In the genomic region with DNA sequence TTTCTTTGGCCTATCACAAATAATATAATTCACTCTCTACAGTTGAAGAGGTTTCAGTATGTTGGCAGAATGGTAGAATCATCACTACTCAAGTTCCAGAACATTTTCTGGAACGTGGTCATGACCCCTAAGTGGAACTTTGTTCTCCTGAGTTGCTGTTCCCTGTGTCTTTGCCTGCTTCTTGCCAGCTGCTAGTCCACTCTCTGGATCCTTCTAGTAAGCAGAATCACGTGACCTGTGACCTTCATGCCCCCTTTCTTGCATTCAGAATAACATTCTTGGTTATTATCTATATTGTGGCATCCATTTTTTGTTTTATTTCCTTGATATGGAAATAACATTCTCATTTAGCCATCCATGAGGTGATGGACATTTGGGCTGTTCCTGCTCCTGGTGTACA, we compare ENCODE assay signal across 26 mouse cellular contexts.
"Had no signal": no experiment of that assay in that cellular context is flagged by ENCODE, and none has a peak within 500 bp of the region (broad histone marks: within the 10 kb centered on the region; RNA-seq: fewer than 3 reads in every experiment).

No protein-coding gene starts in this region.

- H3K9me3 ChIP-seq: heart, embryonic 13.5 days; heart, embryonic 15.5 days; hindbrain, embryonic 10.5 days; hindbrain, embryonic 12.5 days; intestine, embryonic 15.5 days; limb, embryonic 10.5 days; limb, embryonic 12.5 days; liver, embryonic 13.5 days; liver, embryonic 15.5 days had no signal

- H3K36me3 ChIP-seq: heart, embryonic 13.5 days; heart, embryonic 15.5 days; hindbrain, embryonic 10.5 days; hindbrain, embryonic 12.5 days; intestine, embryonic 15.5 days; limb, embryonic 10.5 days; limb, embryonic 12.5 days; liver, embryonic 13.5 days; liver, embryonic 15.5 days had no signal

- ATAC-seq: forebrain, embryonic 16.5 days; hindbrain, embryonic 16.5 days; inflammation-experienced regulatory T-cells, adult 6 months; intestine, embryonic 15.5 days; intestine, postnatal 0 days; liver, postnatal 0 days had no signal

- H3K4me3 ChIP-seq: gastrocnemius, adult 2 months; heart, adult 2 months; heart, embryonic 13.5 days; heart, embryonic 15.5 days; hindbrain, embryonic 10.5 days; hindbrain, embryonic 12.5 days; intestine, embryonic 15.5 days; layer of hippocampus, adult 2 months; left cerebral cortex, adult 2 months; limb, embryonic 10.5 days; limb, embryonic 12.5 days; liver, embryonic 13.5 days; liver, embryonic 15.5 days had no signal

- H3K27ac ChIP-seq: gastrocnemius, adult 2 months; heart, adult 2 months; heart, embryonic 13.5 days; heart, embryonic 15.5 days; hindbrain, embryonic 10.5 days; hindbrain, embryonic 12.5 days; hindbrain, embryonic 14.5 days; intestine, embryonic 15.5 days; layer of hippocampus, adult 2 months; left cerebral cortex, adult 2 months; limb, embryonic 10.5 days; limb, embryonic 12.5 days; liver, embryonic 13.5 days; liver, embryonic 15.5 days had no signal

- H3K27me3 ChIP-seq: heart, embryonic 13.5 days; heart, embryonic 15.5 days; hindbrain, embryonic 12.5 days; intestine, embryonic 15.5 days; limb, embryonic 12.5 days; liver, embryonic 13.5 days; liver, embryonic 15.5 days had no signal

- H3K9ac ChIP-seq: heart, embryonic 13.5 days; heart, embryonic 15.5 days; hindbrain, embryonic 12.5 days; hindbrain, embryonic 14.5 days; intestine, embryonic 15.5 days; limb, embryonic 12.5 days; liver, embryonic 13.5 days; liver, embryonic 15.5 days; liver, postnatal 0 days had no signal

- DNase-seq: gastrocnemius, adult 2 months; gastrocnemius, postnatal 10 days; gastrocnemius, postnatal 25 days; heart, adult 2 months; heart, postnatal 4 days; kidney, postnatal 10 days; liver; liver, embryonic 13.5 days; liver, postnatal 0 days had no signal

- H3K4me2 ChIP-seq: heart, embryonic 11.5 days; heart, embryonic 13.5 days; heart, embryonic 15.5 days; hindbrain, embryonic 12.5 days; hindbrain, embryonic 14.5 days; intestine, embryonic 15.5 days; limb, embryonic 12.5 days; liver, embryonic 11.5 days; liver, embryonic 13.5 days; liver, embryonic 15.5 days had no signal

- H3K4me1 ChIP-seq: heart, embryonic 13.5 days; heart, embryonic 15.5 days; hindbrain, embryonic 12.5 days; intestine, embryonic 15.5 days; limb, embryonic 10.5 days; limb, embryonic 12.5 days; liver, embryonic 13.5 days; liver, embryonic 15.5 days had no signal
